Mouse (Mus musculus): Measurements from ENCODE around the gene Zfp105.

DNA sequence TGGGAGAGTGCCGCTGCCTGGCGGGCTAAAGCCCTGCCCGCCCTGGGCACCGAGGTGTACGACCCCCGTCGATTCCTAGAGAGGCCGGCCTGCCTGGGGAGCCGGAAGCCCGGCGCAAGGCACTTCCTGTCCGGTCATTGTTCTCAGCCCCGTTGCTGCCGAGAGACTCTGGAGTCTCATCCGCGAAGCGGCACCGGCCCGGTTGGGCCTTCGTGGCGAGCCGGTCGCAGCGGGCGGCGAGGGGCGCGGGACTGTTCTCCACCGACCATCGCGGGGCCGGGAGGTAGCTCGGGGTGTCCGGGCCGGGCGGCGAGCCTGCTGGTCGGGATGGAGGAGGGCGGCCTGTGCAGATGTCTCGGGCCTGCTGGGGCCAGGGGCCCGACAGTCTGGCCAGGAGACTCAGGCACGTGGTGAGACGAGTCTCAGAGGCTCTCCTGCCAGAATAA lies at the start of gene Zfp105:
- TF ChIP-seq POLR2A (IDR thresholded peaks at IDR 0.05; ENCODE audit: borderline replicate concordance, extremely low read depth, insufficient read depth, insufficient read length, poor library complexity, severe bottlenecking) (no peak; the same call in none of the 2 replicates), CTCF (IDR thresholded peaks at IDR 0.05; ENCODE audit: borderline replicate concordance, extremely low read depth, insufficient read depth, insufficient read length) (no peak)

Measured in brain, embryonic 14.5 days (tissue).